Mouse (Mus musculus): Measurements from ENCODE around the gene Grm3. TPM values are rescaled to one million over a fixed set of nuclear protein-coding genes. Genes with fewer than 3 reads are reported as not detected.
A peak's percentile ranks its signal among the peaks of the same experiment; 100 is the strongest.

The Grm3 gene
- polyA plus RNA-seq, 1 experiment from 2014 or later = 4.2 TPM

- ATAC-seq (ENCODE audit: low FRiP score) (peak; percentile 64), DNase-seq (ENCODE audit: low spot score, missing footprints) (peak; percentile 87)
- no peaks in the 10 kb centered on the region for H3K27me3 ChIP-seq (ENCODE audit: control insufficient read depth, insufficient read depth, low read length)
- H3K4me3 ChIP-seq (ENCODE audit: low read depth, low read length) = no peak overlapping the region
- peaks cover 3% of the 10 kb centered on the region; the same call in 1 of the 2 replicates for H3K4me1 ChIP-seq (ENCODE audit: control insufficient read depth, insufficient read depth, low read length)
- no peak overlapping the region for H3K4me2 ChIP-seq
- H3K9ac ChIP-seq (ENCODE audit: low read length) = no peak overlapping the region
- WGBS = 20% methylated on average over 3 of the region's 3 CpGs
- peak overlapping the region; percentile 57; the same call in 1 of the 2 replicates for H3K27ac ChIP-seq (ENCODE audit: low read depth, low read length)
- H3K9me3 ChIP-seq (ENCODE audit: control insufficient read depth, low read length) = no peaks in the 10 kb centered on the region
- H3K36me3 ChIP-seq (ENCODE audit: control insufficient read depth, insufficient read depth, low read length) = no peaks in the 10 kb centered on the region
Measured at GRCm38 (mm10) chr5:9703385-9704009, 21.5 kb downstream of the Grm3 start.

GRCm38 (mm10) chr5:9702656-9703384 lies 22.1 kb downstream of the Grm3 start:
- peak; percentile 88 for ATAC-seq (ENCODE audit: low FRiP score)
- H3K4me1 ChIP-seq (ENCODE audit: control insufficient read depth, insufficient read depth, low read length) = peaks cover 3% of the 10 kb centered on the region; the same call in 1 of the 2 replicates
- H3K9ac ChIP-seq (ENCODE audit: low read length) = no peak overlapping the region
- no peak overlapping the region for H3K27ac ChIP-seq (ENCODE audit: low read depth, low read length)
- no peak overlapping the region for H3K4me2 ChIP-seq
- WGBS = 10% methylated on average over 3 of the region's 3 CpGs
- peak; percentile 88 for DNase-seq (ENCODE audit: low spot score, missing footprints)
- no peaks in the 10 kb centered on the region for H3K27me3 ChIP-seq (ENCODE audit: control insufficient read depth, insufficient read depth, low read length)
- H3K4me3 ChIP-seq (ENCODE audit: low read depth, low read length) = no peak overlapping the region
- no peaks in the 10 kb centered on the region for H3K36me3 ChIP-seq (ENCODE audit: control insufficient read depth, insufficient read depth, low read length)
- H3K9me3 ChIP-seq (ENCODE audit: control insufficient read depth, low read length) = no peaks in the 10 kb centered on the region

- 97% methylated on average over 1 of the region's 1 CpGs for WGBS
- DNase-seq (ENCODE audit: low spot score, missing footprints) (no peak), ATAC-seq (ENCODE audit: low FRiP score) (no peak)
- H3K27ac ChIP-seq (ENCODE audit: low read depth, low read length) = no peak overlapping the region
- 0 out of 2 replicates have a peak, but pooled peaks cover 4% of the 10 kb centered on the region for H3K4me1 ChIP-seq (ENCODE audit: control insufficient read depth, insufficient read depth, low read length)
- H3K9ac ChIP-seq (ENCODE audit: low read length) = no peak overlapping the region
- no peaks in the 10 kb centered on the region for H3K27me3 ChIP-seq (ENCODE audit: control insufficient read depth, insufficient read depth, low read length)
- no peak overlapping the region for H3K4me3 ChIP-seq (ENCODE audit: low read depth, low read length)
- no peaks in the 10 kb centered on the region for H3K36me3 ChIP-seq (ENCODE audit: control insufficient read depth, insufficient read depth, low read length)
- no peak overlapping the region for H3K4me2 ChIP-seq
- H3K9me3 ChIP-seq (ENCODE audit: control insufficient read depth, low read length) = no peaks in the 10 kb centered on the region
Measured at GRCm38 (mm10) chr5:9692333-9692732, 32.6 kb downstream of the Grm3 start.

- WGBS = 20% methylated on average over 3 of the region's 3 CpGs
Measured at GRCm38 (mm10) chr5:9690599-9691242, 34.2 kb downstream of the Grm3 start.

GRCm38 (mm10) chr5:9690192-9690591 lies 34.8 kb downstream of the Grm3 start:
- no peak overlapping the region for H3K4me2 ChIP-seq
- no peak overlapping the region for H3K4me3 ChIP-seq (ENCODE audit: low read depth, low read length)
- H3K36me3 ChIP-seq (ENCODE audit: control insufficient read depth, insufficient read depth, low read length) = no peaks in the 10 kb centered on the region
- 34% methylated on average over 1 of the region's 1 CpGs for WGBS
- 0 out of 2 replicates have a peak, but pooled peaks cover 4% of the 10 kb centered on the region for H3K4me1 ChIP-seq (ENCODE audit: control insufficient read depth, insufficient read depth, low read length)
- ATAC-seq (ENCODE audit: low FRiP score) (peak; percentile 71), DNase-seq (ENCODE audit: low spot score, missing footprints) (peak; percentile 77)
- H3K9ac ChIP-seq (ENCODE audit: low read length) = no peak overlapping the region
- no peaks in the 10 kb centered on the region for H3K9me3 ChIP-seq (ENCODE audit: control insufficient read depth, low read length)
- H3K27ac ChIP-seq (ENCODE audit: low read depth, low read length) = no peak overlapping the region
- no peaks in the 10 kb centered on the region for H3K27me3 ChIP-seq (ENCODE audit: control insufficient read depth, insufficient read depth, low read length)

More at GRCm38 (mm10) chr5:9690599-9691242, 34.2 kb downstream of the Grm3 start:
- Histone ChIP-seq H3K36me3 (ENCODE audit: control insufficient read depth, insufficient read depth, low read length) (no peaks in the 10 kb centered on the region), H3K4me2 (no peak overlapping the region), H3K9me3 (ENCODE audit: control insufficient read depth, low read length) (no peaks in the 10 kb centered on the region), H3K9ac (ENCODE audit: low read length) (no peak overlapping the region), H3K27ac (ENCODE audit: low read depth, low read length) (no peak overlapping the region), H3K4me1 (ENCODE audit: control insufficient read depth, insufficient read depth, low read length) (0 out of 2 replicates have a peak, but pooled peaks cover 4% of the 10 kb centered on the region), H3K27me3 (ENCODE audit: control insufficient read depth, insufficient read depth, low read length) (no peaks in the 10 kb centered on the region), H3K4me3 (ENCODE audit: low read depth, low read length) (no peak overlapping the region)
- ATAC-seq (ENCODE audit: low FRiP score) (peak; percentile 94), DNase-seq (ENCODE audit: low spot score, missing footprints) (peak; percentile 87)

GRCm38 (mm10) chr5:9683204-9683603 lies 41.8 kb downstream of the Grm3 start:
- no peaks in the 10 kb centered on the region for H3K27me3 ChIP-seq (ENCODE audit: control insufficient read depth, insufficient read depth, low read length)
- H3K9ac ChIP-seq (ENCODE audit: low read length) = no peak overlapping the region
- 39% methylated on average over 2 of the region's 2 CpGs for WGBS
- ATAC-seq (ENCODE audit: low FRiP score) (no peak), DNase-seq (ENCODE audit: low spot score, missing footprints) (peak; percentile 49)
- H3K4me3 ChIP-seq (ENCODE audit: low read depth, low read length) = no peak overlapping the region
- no peaks in the 10 kb centered on the region for H3K36me3 ChIP-seq (ENCODE audit: control insufficient read depth, insufficient read depth, low read length)
- no peaks in the 10 kb centered on the region for H3K4me1 ChIP-seq (ENCODE audit: control insufficient read depth, insufficient read depth, low read length)
- H3K9me3 ChIP-seq (ENCODE audit: control insufficient read depth, low read length) = no peaks in the 10 kb centered on the region
- no peak overlapping the region for H3K27ac ChIP-seq (ENCODE audit: low read depth, low read length)
- H3K4me2 ChIP-seq = no peak overlapping the region

GRCm38 (mm10) chr5:9669002-9669401 lies 56.0 kb downstream of the Grm3 start:
- Histone ChIP-seq H3K36me3 (ENCODE audit: control insufficient read depth, insufficient read depth, low read length) (no peaks in the 10 kb centered on the region), H3K4me2 (no peak overlapping the region), H3K4me1 (ENCODE audit: control insufficient read depth, insufficient read depth, low read length) (no peaks in the 10 kb centered on the region), H3K4me3 (ENCODE audit: low read depth, low read length) (no peak overlapping the region), H3K27me3 (ENCODE audit: control insufficient read depth, insufficient read depth, low read length) (no peaks in the 10 kb centered on the region), H3K27ac (ENCODE audit: low read depth, low read length) (no peak overlapping the region), H3K9me3 (ENCODE audit: control insufficient read depth, low read length) (no peaks in the 10 kb centered on the region), H3K9ac (ENCODE audit: low read length) (no peak overlapping the region)
- 78% methylated on average over 1 of the region's 1 CpGs for WGBS
- no peak for ATAC-seq (ENCODE audit: low FRiP score)
- DNase-seq (ENCODE audit: low spot score, missing footprints) = no peak

GRCm38 (mm10) chr5:9663416-9663815 lies 61.6 kb downstream of the Grm3 start:
- 90% methylated on average over 3 of the region's 3 CpGs for WGBS
- no peak for ATAC-seq (ENCODE audit: low FRiP score)

More at GRCm38 (mm10) chr5:9663416-9663815, 61.6 kb downstream of the Grm3 start:
- H3K36me3 ChIP-seq (ENCODE audit: control insufficient read depth, insufficient read depth, low read length) = no peaks in the 10 kb centered on the region
- H3K27ac ChIP-seq (ENCODE audit: low read depth, low read length) = no peak overlapping the region
- DNase-seq (ENCODE audit: low spot score, missing footprints) = no peak
- no peaks in the 10 kb centered on the region for H3K27me3 ChIP-seq (ENCODE audit: control insufficient read depth, insufficient read depth, low read length)
- H3K9me3 ChIP-seq (ENCODE audit: control insufficient read depth, low read length) = no peaks in the 10 kb centered on the region
- no peak overlapping the region for H3K9ac ChIP-seq (ENCODE audit: low read length)
- H3K4me3 ChIP-seq (ENCODE audit: low read depth, low read length) = no peak overlapping the region
- no peak overlapping the region for H3K4me2 ChIP-seq
- H3K4me1 ChIP-seq (ENCODE audit: control insufficient read depth, insufficient read depth, low read length) = no peaks in the 10 kb centered on the region
